10 mouse cellular contexts compared by ENCODE assay signal in genomic region chr8:122805349-122805748, GRCm38 (mm10). TPM values are rescaled to one million over a fixed set of nuclear protein-coding genes. Genes with fewer than 3 reads are reported as not detected.
DNase-seq lines count a peak whose midpoint lies in the region; ATAC-seq and TF ChIP-seq lines count a peak whose summit lies in the region.
"Had no signal": no experiment of that assay in that cellular context is flagged by ENCODE, and none has a peak within 500 bp of the region (broad histone marks: within the 10 kb centered on the region; RNA-seq: fewer than 3 reads in every experiment).

No protein-coding gene starts in this region.

- no peak overlapping the region for H3K4me3 ChIP-seq in layer of hippocampus, adult 2 months
- H3K4me3 ChIP-seq in embryonic facial prominence, embryonic 15.5 days (replicated peaks), result no peak overlapping the region
- H3K4me3 ChIP-seq: embryonic facial prominence, embryonic 12.5 days had no signal

- H3K9me3 ChIP-seq in embryonic facial prominence, embryonic 15.5 days (replicated peaks), result no peaks in the 10 kb centered on the region
- H3K9me3 ChIP-seq: embryonic facial prominence, embryonic 12.5 days had no signal

- no peaks in the 10 kb centered on the region for H3K27me3 ChIP-seq in embryonic facial prominence, embryonic 15.5 days
- H3K27me3 ChIP-seq: embryonic facial prominence, embryonic 12.5 days had no signal

- peak; percentile 30 for DNase-seq in layer of hippocampus, adult 9-11 months
- no peak for DNase-seq in layer of hippocampus, adult 2 months (ENCODE audit: low spot score in 2 of 2)
- peak; percentile 77 to 85 for DNase-seq in kidney, postnatal 36 days
- peak; percentile 70 to 73 for DNase-seq in right cerebral cortex, postnatal 10 days (ENCODE audit: low spot score in 2 of 2)
- DNase-seq in spleen, adult 18-20 months, result no peak
- DNase-seq in gastrocnemius, adult 18-20 months (ENCODE audit: low spot score), result no peak

- no peak overlapping the region for H3K9ac ChIP-seq in embryonic facial prominence, embryonic 15.5 days
- H3K9ac ChIP-seq: embryonic facial prominence, embryonic 12.5 days had no signal

- H3K4me1 ChIP-seq in embryonic facial prominence, embryonic 15.5 days, result peaks cover 28% of the 10 kb centered on the region

- no peak for ATAC-seq in embryonic facial prominence, embryonic 15.5 days (ENCODE audit: insufficient number of reproducible peaks, low FRiP score, low TSS enrichment, low read depth)
- ATAC-seq in monocyte, adult 5-6 weeks (replicated peaks; ENCODE audit: insufficient number of reproducible peaks, low FRiP score, low TSS enrichment, poor library complexity, severe bottlenecking), result no peak

- no peak overlapping the region for H3K27ac ChIP-seq in layer of hippocampus, adult 2 months
- H3K27ac ChIP-seq in embryonic facial prominence, embryonic 15.5 days (replicated peaks), result 0 out of 2 replicates have a peak overlapping the region, but pooled peaks have one; percentile 17
- H3K27ac ChIP-seq: embryonic facial prominence, embryonic 12.5 days had no signal

- no peak for TF ChIP-seq CTCF in layer of hippocampus, adult 2 months (conservative IDR thresholded peaks at IDR 0.05)

- 36% methylated on average over 3 of the region's 3 CpGs for WGBS in embryonic facial prominence, embryonic 15.5 days

- H3K36me3 ChIP-seq in embryonic facial prominence, embryonic 15.5 days, result 0 out of 2 replicates have a peak, but pooled peaks cover 18% of the 10 kb centered on the region
- H3K36me3 ChIP-seq: embryonic facial prominence, embryonic 12.5 days had no signal

- no peak overlapping the region for H3K4me2 ChIP-seq in embryonic facial prominence, embryonic 15.5 days (replicated peaks)
- H3K4me2 ChIP-seq: embryonic facial prominence, embryonic 12.5 days had no signal

RNA-seq across cellular contexts. Expression of gene Acsf3, which starts 30.1 kb away (rescaled TPM):
- 10 to 100 TPM; 19.2 to 21.7 TPM for total RNA-seq in layer of hippocampus, adult 2 months (2021)
- polyA plus RNA-seq in embryonic facial prominence, embryonic 15.5 days (2015; fragmentation: Nextera tagmentation; extraction: Ambion mirVana), result 17.1 and 17.2 TPM in 2 replicates
- total RNA-seq in gastrocnemius, adult 18-20 months (2021), result 10 to 100 TPM; 12.4 to 12.9 TPM
- 2.6 to 6.0 TPM (median 4.1 TPM) in 3 replicates for total RNA-seq in monocyte, adult 5-6 weeks (2017)

RNA-seq across cellular contexts. Expression of gene Cdh15, which starts 42.4 kb away (rescaled TPM):
- total RNA-seq in layer of hippocampus, adult 2 months (2021), result under 1 TPM; 0.93 to 1.00 TPM
- polyA plus RNA-seq in embryonic facial prominence, embryonic 15.5 days (2015; fragmentation: Nextera tagmentation; extraction: Ambion mirVana), result 27.4 and 37.2 TPM in 2 replicates
- 10 to 100 TPM; 16.2 to 20.5 TPM for total RNA-seq in gastrocnemius, adult 18-20 months (2021)
- total RNA-seq in monocyte, adult 5-6 weeks (2017), result not detected in 3 replicates
- total RNA-seq: neutrophil, adult 5-6 weeks had no signal

Comparison
In these comparisons a context has a peak if more than half of its experiments do, and no peak if none do; other contexts are left out.
1. DNase-seq: peak in layer of hippocampus, adult 9-11 months (single experiment), kidney, postnatal 36 days (2 of 2) and right cerebral cortex, postnatal 10 days (2 of 2); none in layer of hippocampus, adult 2 months (0 of 2), spleen, adult 18-20 months (0 of 2) and gastrocnemius, adult 18-20 months (single experiment).
2. RNA of gene Cdh15, which starts 42.4 kb away (total RNA-seq): 16.2 to 20.5 TPM in gastrocnemius, adult 18-20 months; 0.93 to 1.00 TPM in layer of hippocampus, adult 2 months and not detected in monocyte, adult 5-6 weeks; every median in the first group is over 4 times any median in the second.